Mouse (Mus musculus) heart, adult 18-20 months (tissue): ENCODE results near the gene Cnih4. TPM values are rescaled to one million over a fixed set of nuclear protein-coding genes. Genes with fewer than 3 reads are reported as not detected.

Source experiments
- DNase-seq, 2 experiments: peaks; one replicate each; pipeline ENCODE4 v3.0.0; 2021 to 2022; ENCODE audit warnings: mixed read lengths in 1 of 2
- total RNA-seq, 2 experiments: library from RNA; stranded (reverse); gene quantifications; 2 replicates each; pipeline ENCODE4 v1.2.3; 2021

Gene Cnih4
- total RNA-seq, 2 experiments from 2014 or later: 44.9 to 49.3 TPM

DNA sequence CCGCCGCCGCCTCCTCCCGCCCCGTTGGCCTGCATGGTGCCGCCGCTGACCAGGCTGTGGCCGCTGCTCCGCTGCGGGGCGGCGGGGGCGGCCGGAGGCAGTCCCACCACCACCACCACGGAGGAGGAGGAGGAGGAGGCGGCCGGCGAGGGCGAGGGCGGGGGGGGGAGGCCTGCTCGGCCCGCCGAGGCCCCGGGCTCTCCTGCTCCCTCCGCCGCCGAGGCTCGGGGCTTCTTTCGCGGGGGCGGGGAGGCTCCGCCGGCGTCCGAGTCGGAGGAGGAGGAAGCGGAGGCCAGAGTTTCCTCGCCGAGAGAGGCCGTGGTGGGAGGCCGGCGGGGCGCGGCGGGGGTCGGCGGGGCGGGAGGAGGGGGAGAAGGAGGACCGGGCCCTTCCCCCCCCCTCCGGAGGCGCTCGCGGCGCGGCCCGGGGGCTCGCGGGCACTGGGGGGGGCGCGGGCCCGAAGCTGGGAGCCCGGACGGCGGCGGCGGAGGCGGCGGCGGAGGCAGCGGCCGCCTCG is 67.0 kb downstream of the Cnih4 start:
- DNase-seq: no peak

DNA sequence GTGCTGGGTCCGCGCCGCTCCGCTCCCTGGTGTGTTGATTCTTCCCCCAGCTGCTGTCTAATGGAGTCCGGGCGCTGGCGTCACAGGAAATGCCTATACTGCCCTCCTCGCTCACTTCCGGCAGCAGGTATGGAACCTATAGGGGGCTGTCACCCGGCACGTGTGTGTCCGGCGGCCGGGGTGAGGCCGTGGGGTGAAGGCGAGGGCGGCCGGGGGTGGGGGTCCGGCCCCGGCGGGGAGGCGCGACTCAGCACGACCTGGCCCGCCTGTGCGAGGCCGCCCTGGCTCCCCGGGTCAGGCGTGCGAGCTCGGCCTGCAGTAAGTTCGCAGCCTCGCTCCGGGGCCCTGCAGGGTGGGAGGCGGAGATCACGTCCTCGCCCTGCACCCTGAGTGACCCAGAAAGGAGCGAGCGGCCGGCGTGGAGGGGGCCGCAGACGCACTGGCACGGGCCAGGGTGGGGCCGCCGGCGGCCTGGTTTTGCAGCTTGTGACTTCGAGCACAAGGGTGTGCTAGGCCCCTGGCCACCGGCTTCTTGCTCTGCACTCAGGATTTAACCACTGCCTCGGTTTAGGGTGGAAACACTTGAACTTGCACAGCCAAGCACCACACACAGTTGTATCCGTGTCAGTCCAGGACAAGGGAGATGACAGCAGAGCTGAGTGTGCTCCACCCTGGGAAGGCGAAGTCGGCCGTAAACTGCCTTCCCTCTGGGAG is 67.6 kb downstream of the Cnih4 start, which contains the start of gene Wdr26:
TSS of gene Wdr26 (minus strand) at position 82 of the 714 bp plus-strand sequence.
- DNase-seq: peak; percentile 87 to 90

DNA sequence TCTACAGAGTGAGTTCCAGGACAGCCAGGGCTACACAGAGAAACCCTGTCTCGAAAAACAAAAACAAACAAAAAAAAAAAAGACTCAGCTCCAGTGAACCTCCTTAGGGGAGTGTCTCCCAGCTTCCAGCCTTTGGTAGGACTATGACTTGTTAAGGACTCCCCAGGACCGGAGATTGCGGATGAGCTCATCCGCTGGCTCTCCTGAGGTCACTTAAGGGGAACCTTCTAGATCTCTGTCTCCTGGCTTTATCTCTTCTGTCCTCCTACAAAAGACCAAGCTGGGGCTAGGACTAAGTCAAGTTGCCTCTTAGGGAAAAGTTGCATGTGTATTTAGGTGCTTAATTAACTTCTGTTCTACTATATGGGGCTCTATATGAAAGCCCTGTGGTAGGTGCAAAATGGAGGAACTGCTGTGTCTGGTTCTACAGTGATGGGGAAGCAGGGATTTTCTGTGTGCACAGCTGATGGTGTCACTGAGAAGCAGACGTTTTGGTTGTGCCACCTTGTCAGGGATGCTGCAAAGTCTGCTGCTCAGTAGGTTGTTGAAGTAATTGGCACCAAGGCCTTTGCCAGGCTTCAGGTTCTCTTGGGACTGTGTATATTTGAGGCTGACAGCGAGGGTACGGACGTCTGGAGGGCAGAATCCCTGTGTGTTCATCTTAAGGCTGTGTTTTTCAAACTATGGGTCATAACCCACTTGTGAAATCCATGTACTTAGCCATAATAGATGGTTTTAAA is 70.0 kb downstream of the Cnih4 start:
- DNase-seq: no peak

DNA sequence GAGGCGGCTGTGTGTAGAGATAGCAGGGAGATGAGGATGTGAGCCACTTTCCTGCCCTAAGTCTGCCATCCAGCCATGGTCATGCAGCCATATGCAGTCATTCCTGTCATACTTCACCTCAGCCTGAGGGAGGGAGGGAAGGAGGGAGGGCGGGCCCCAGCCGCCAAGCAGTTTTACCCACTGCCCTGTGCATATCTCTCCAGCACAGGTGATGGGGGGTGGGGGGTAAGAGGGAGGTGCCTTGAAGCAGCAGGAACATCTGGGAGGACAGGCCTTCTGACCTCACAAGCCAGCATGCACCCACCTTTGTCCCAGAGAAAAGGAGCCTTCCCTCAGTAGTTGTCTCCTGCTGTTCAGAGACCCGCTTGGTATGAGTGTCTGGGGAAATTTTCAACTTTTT is 71.8 kb downstream of the Cnih4 start:
- DNase-seq: no peak

Other genes starting within 250 kb of the Cnih4 start
- gene Pycr2, start 240.4 kb upstream of the Cnih4 start, total RNA-seq: 10 to 100 TPM; 12.2 to 12.4 TPM
- gene Lefty1, start 209.7 kb upstream of the Cnih4 start, total RNA-seq: under 1 TPM; 0.28 to 0.84 TPM
- 10 to 100 TPM; 15.0 to 15.9 TPM for gene Tmem63a, start 202.3 kb upstream of the Cnih4 start, total RNA-seq
- 10 to 100 TPM; 28.7 to 37.5 TPM for gene Ephx1, start 123.8 kb upstream of the Cnih4 start, total RNA-seq
- not detected for gene 9130409I23Rik, start 93.5 kb upstream of the Cnih4 start, total RNA-seq
- 1 to 10 TPM; 6.4 to 7.5 TPM for gene Nvl, start 489 bp upstream of the Cnih4 start, total RNA-seq
- gene Wdr26, start 67.3 kb downstream of the Cnih4 start, total RNA-seq: 10 to 100 TPM; 90.9 to 94.5 TPM
- gene Cnih3, start 207.9 kb downstream of the Cnih4 start, total RNA-seq: not detected